Mouse (Mus musculus) heart, postnatal 4 days (tissue): ENCODE measurements around the gene Muc1. TPM values are rescaled to one million over a fixed set of nuclear protein-coding genes. Genes with fewer than 3 reads are reported as not detected.

Source experiments
- DNase-seq: peaks from one replicate; pipeline ENCODE4 v3.0.0; 2021
- total RNA-seq, 2 experiments: library from RNA; stranded (reverse); gene quantifications; 2 replicates each; pipeline ENCODE4 v1.2.3; 2021

Muc1 gene
- under 1 TPM; 0.61 to 0.74 TPM for total RNA-seq

- DNase-seq: no peak
Observed at GRCm38 (mm10) chr3:89228836-89229235, at the start of gene Muc1. Gene Muc1, plus strand, starts transcription at chr3:89229057.

GRCm38 (mm10) chr3:89181749-89182500 is 46.9 kb upstream of the Muc1 start:
- DNase-seq: no peak

GRCm38 (mm10) chr3:89182531-89183057 is 46.3 kb upstream of the Muc1 start:
- DNase-seq: no peak

- peak; percentile 85 for DNase-seq
Observed at GRCm38 (mm10) chr3:89183058-89183958, 45.5 kb upstream of the Muc1 start, which contains the start of gene Fam189b. Gene Fam189b, plus strand, starts transcription at chr3:89183143.

GRCm38 (mm10) chr3:89183959-89184315 is 44.9 kb upstream of the Muc1 start:
- no peak for DNase-seq

- DNase-seq: no peak
Observed at GRCm38 (mm10) chr3:89187197-89187596, 41.7 kb upstream of the Muc1 start.

GRCm38 (mm10) chr3:89187690-89188477 is 41.0 kb upstream of the Muc1 start:
- DNase-seq: no peak

- DNase-seq: no peak
Observed at GRCm38 (mm10) chr3:89188478-89188875, 40.4 kb upstream of the Muc1 start.

GRCm38 (mm10) chr3:89190436-89190835 is 38.4 kb upstream of the Muc1 start:
- no peak for DNase-seq

GRCm38 (mm10) chr3:89193351-89193750 is 35.5 kb upstream of the Muc1 start:
- no peak for DNase-seq

- DNase-seq: no peak
Observed at GRCm38 (mm10) chr3:89193853-89194252, 35.0 kb upstream of the Muc1 start.

- peak; percentile 93 for DNase-seq
Observed at GRCm38 (mm10) chr3:89195979-89196877, 32.6 kb upstream of the Muc1 start.

GRCm38 (mm10) chr3:89199839-89200238 is 29.0 kb upstream of the Muc1 start:
- no peak for DNase-seq

GRCm38 (mm10) chr3:89202253-89203141 is 26.4 kb upstream of the Muc1 start, which contains the start of gene Gba:
Gene Gba, plus strand, starts transcription at chr3:89202928.
- peak; percentile 90 for DNase-seq

GRCm38 (mm10) chr3:89203142-89203514 is 25.7 kb upstream of the Muc1 start:
- DNase-seq: no peak

- no peak for DNase-seq
Observed at GRCm38 (mm10) chr3:89206079-89206478, 22.8 kb upstream of the Muc1 start.

- DNase-seq: no peak
Observed at GRCm38 (mm10) chr3:89206695-89207094, 22.2 kb upstream of the Muc1 start.

- no peak for DNase-seq
Observed at GRCm38 (mm10) chr3:89208075-89208657, 20.7 kb upstream of the Muc1 start.

- DNase-seq: no peak
Observed at GRCm38 (mm10) chr3:89208736-89209135, 20.1 kb upstream of the Muc1 start.

- DNase-seq: no peak
Observed at GRCm38 (mm10) chr3:89209731-89210130, 19.1 kb upstream of the Muc1 start.
